Mouse (Mus musculus): Measurements from ENCODE around the gene Slc7a10.

DNA sequence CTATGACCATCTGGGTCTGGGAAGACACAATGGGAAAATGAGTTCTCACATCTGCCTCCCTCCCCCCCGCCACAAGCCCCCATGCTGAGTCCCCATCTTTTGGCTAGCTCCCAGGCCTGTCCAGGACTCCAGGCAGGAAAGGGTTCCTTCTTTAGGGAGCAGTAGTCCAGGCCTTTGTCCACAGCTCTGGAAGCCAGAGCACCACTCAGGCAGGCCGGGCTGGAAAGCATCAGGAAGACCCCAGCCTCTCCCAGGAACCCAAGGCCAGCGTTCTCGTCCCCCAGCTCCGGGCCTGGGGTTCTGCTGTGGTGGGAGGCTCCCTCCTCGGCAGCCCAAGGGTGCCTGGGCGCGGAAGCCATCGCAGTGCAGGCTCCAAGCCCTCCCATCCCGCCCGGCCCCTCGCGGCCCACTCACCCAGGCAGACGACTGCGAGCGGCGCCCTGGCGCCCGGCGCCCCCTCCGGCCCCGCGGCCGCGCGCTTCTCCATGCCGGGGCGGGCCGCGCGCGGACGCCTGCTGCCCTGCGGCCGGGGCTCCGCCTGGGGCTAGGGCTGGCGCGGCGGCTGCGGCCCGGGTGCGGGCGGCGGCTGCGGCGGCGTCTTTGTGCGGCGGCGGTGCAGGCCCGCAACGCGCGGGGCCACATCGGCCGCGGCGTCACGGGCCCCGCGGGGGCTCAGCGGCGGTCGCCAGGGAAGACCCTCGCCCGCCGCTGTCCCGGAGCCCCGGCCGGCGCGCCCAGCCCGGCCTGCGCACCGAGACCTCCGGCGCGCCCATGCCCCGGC, 28.4 kb downstream of the Slc7a10 start:
- TF ChIP-seq CTCF (IDR thresholded peaks at IDR 0.05; ENCODE audit: borderline replicate concordance, insufficient read depth, low read length) (no peak), POLR2A (IDR thresholded peaks at IDR 0.05; ENCODE audit: low read depth, low read length) (no peak)

Data from embryonic fibroblast, embryonic 13.5 days (primary cell).